Mouse (Mus musculus): Measurements from ENCODE around the gene March1. TPM values are rescaled to one million over a fixed set of nuclear protein-coding genes. Genes with fewer than 3 reads are reported as not detected.

Gene March1
- 1.0 and 1.3 TPM in 2 replicates for polyA plus RNA-seq (2012; ENCODE audit: insufficient read depth, insufficient read length, missing spikeins)

GRCm38 (mm10) chr8:65617871-65618751 is at the start of gene March1:
Gene March1 (plus strand): TSS chr8:65617900.
- no peak within 1 kb of the TSS for H3K4me3 ChIP-seq (ENCODE audit: insufficient read depth, low read depth, low read length)

GRCm38 (mm10) chr8:65586909-65587308 is 30.8 kb upstream of the March1 start:
- Histone ChIP-seq H3K4me3 (ENCODE audit: insufficient read depth, low read depth, low read length) (no peak overlapping the region), H3K4me1 (ENCODE audit: control insufficient read depth, insufficient read depth, insufficient read length, low read length) (no peaks in the 10 kb centered on the region), H3K27ac (replicated peaks; ENCODE audit: low read depth, low read length) (no peak overlapping the region)

More at GRCm38 (mm10) chr8:65617871-65618751, at the start of gene March1:
- H3K27ac ChIP-seq (replicated peaks; ENCODE audit: low read depth, low read length): no peak within 1 kb of the TSS
- no peaks in the 10 kb centered on the region for H3K4me1 ChIP-seq (ENCODE audit: control insufficient read depth, insufficient read depth, insufficient read length, low read length)

GRCm38 (mm10) chr8:65603241-65603640 is 14.5 kb upstream of the March1 start:
- H3K27ac ChIP-seq (replicated peaks; ENCODE audit: low read depth, low read length): no peak overlapping the region
- no peaks in the 10 kb centered on the region for H3K4me1 ChIP-seq (ENCODE audit: control insufficient read depth, insufficient read depth, insufficient read length, low read length)
- H3K4me3 ChIP-seq (ENCODE audit: insufficient read depth, low read depth, low read length): no peak overlapping the region

GRCm38 (mm10) chr8:65609509-65609908 is 8.2 kb upstream of the March1 start:
- H3K4me3 ChIP-seq (ENCODE audit: insufficient read depth, low read depth, low read length): no peak overlapping the region
- H3K4me1 ChIP-seq (ENCODE audit: control insufficient read depth, insufficient read depth, insufficient read length, low read length): no peaks in the 10 kb centered on the region
- H3K27ac ChIP-seq (replicated peaks; ENCODE audit: low read depth, low read length): no peak overlapping the region

GRCm38 (mm10) chr8:65618966-65619365 is 1.3 kb downstream of the March1 start:
- H3K27ac ChIP-seq (replicated peaks; ENCODE audit: low read depth, low read length): no peak overlapping the region
- no peak overlapping the region for H3K4me3 ChIP-seq (ENCODE audit: insufficient read depth, low read depth, low read length)
- H3K4me1 ChIP-seq (ENCODE audit: control insufficient read depth, insufficient read depth, insufficient read length, low read length): no peaks in the 10 kb centered on the region

- H3K27ac ChIP-seq (replicated peaks; ENCODE audit: low read depth, low read length): no peak overlapping the region
- no peak overlapping the region for H3K4me3 ChIP-seq (ENCODE audit: insufficient read depth, low read depth, low read length)
- H3K4me1 ChIP-seq (ENCODE audit: control insufficient read depth, insufficient read depth, insufficient read length, low read length): no peaks in the 10 kb centered on the region
Observed at GRCm38 (mm10) chr8:65644931-65645330, 27.2 kb downstream of the March1 start.

GRCm38 (mm10) chr8:65645502-65645901 is 27.8 kb downstream of the March1 start:
- H3K4me1 ChIP-seq (ENCODE audit: control insufficient read depth, insufficient read depth, insufficient read length, low read length): no peaks in the 10 kb centered on the region
- no peak overlapping the region for H3K4me3 ChIP-seq (ENCODE audit: insufficient read depth, low read depth, low read length)
- no peak overlapping the region for H3K27ac ChIP-seq (replicated peaks; ENCODE audit: low read depth, low read length)

GRCm38 (mm10) chr8:65645945-65646344 is 28.2 kb downstream of the March1 start:
- Histone ChIP-seq H3K27ac (replicated peaks; ENCODE audit: low read depth, low read length) (no peak overlapping the region), H3K4me3 (ENCODE audit: insufficient read depth, low read depth, low read length) (no peak overlapping the region)

GRCm38 (mm10) chr8:65655924-65656323 is 38.2 kb downstream of the March1 start:
- no peak overlapping the region for H3K27ac ChIP-seq (replicated peaks; ENCODE audit: low read depth, low read length)
- H3K4me3 ChIP-seq (ENCODE audit: insufficient read depth, low read depth, low read length): no peak overlapping the region
- no peaks in the 10 kb centered on the region for H3K4me1 ChIP-seq (ENCODE audit: control insufficient read depth, insufficient read depth, insufficient read length, low read length)

More at GRCm38 (mm10) chr8:65645945-65646344, 28.2 kb downstream of the March1 start:
- no peaks in the 10 kb centered on the region for H3K4me1 ChIP-seq (ENCODE audit: control insufficient read depth, insufficient read depth, insufficient read length, low read length)

GRCm38 (mm10) chr8:65661885-65662284 is 44.2 kb downstream of the March1 start:
- Histone ChIP-seq H3K4me3 (ENCODE audit: insufficient read depth, low read depth, low read length) (no peak overlapping the region), H3K27ac (replicated peaks; ENCODE audit: low read depth, low read length) (no peak overlapping the region), H3K4me1 (ENCODE audit: control insufficient read depth, insufficient read depth, insufficient read length, low read length) (no peaks in the 10 kb centered on the region)

GRCm38 (mm10) chr8:65665786-65666185 is 48.1 kb downstream of the March1 start:
- Histone ChIP-seq H3K27ac (replicated peaks; ENCODE audit: low read depth, low read length) (no peak overlapping the region), H3K4me3 (ENCODE audit: insufficient read depth, low read depth, low read length) (no peak overlapping the region), H3K4me1 (ENCODE audit: control insufficient read depth, insufficient read depth, insufficient read length, low read length) (no peaks in the 10 kb centered on the region)

- H3K4me3 ChIP-seq (ENCODE audit: insufficient read depth, low read depth, low read length): no peak overlapping the region
- H3K27ac ChIP-seq (replicated peaks; ENCODE audit: low read depth, low read length): no peak overlapping the region
- no peaks in the 10 kb centered on the region for H3K4me1 ChIP-seq (ENCODE audit: control insufficient read depth, insufficient read depth, insufficient read length, low read length)
Observed at GRCm38 (mm10) chr8:65743066-65743465, 125.4 kb downstream of the March1 start.

- Histone ChIP-seq H3K4me3 (ENCODE audit: insufficient read depth, low read depth, low read length) (no peak overlapping the region), H3K4me1 (ENCODE audit: control insufficient read depth, insufficient read depth, insufficient read length, low read length) (no peaks in the 10 kb centered on the region), H3K27ac (replicated peaks; ENCODE audit: low read depth, low read length) (no peak overlapping the region)
Observed at GRCm38 (mm10) chr8:65775815-65776214, 158.1 kb downstream of the March1 start.

GRCm38 (mm10) chr8:65781156-65781555 is 163.5 kb downstream of the March1 start:
- H3K4me1 ChIP-seq (ENCODE audit: control insufficient read depth, insufficient read depth, insufficient read length, low read length): no peaks in the 10 kb centered on the region
- H3K4me3 ChIP-seq (ENCODE audit: insufficient read depth, low read depth, low read length): no peak overlapping the region
- no peak overlapping the region for H3K27ac ChIP-seq (replicated peaks; ENCODE audit: low read depth, low read length)

GRCm38 (mm10) chr8:65812971-65813370 is 195.3 kb downstream of the March1 start:
- no peak overlapping the region for H3K4me3 ChIP-seq (ENCODE audit: insufficient read depth, low read depth, low read length)
- no peaks in the 10 kb centered on the region for H3K4me1 ChIP-seq (ENCODE audit: control insufficient read depth, insufficient read depth, insufficient read length, low read length)
- H3K27ac ChIP-seq (replicated peaks; ENCODE audit: low read depth, low read length): no peak overlapping the region
